Mouse (Mus musculus) lung, embryonic 16.5 days (tissue): ENCODE measurements around the gene Arih1. TPM values are rescaled to one million over a fixed set of nuclear protein-coding genes. Genes with fewer than 3 reads are reported as not detected.
A peak's percentile ranks its signal among the peaks of the same experiment; 100 is the strongest.

ENCODE experiments used
- ATAC-seq: fragments of 200-750 bp; cut with Nextera tagmentation; 2 replicates; pipeline ENCODE4 v1.8.0; 2017; ENCODE audit warnings: low read depth, mild to moderate bottlenecking, moderate library complexity
- H3K27ac ChIP-seq: fragments of 300-500 bp; sonication (generic); 2 replicates; pipeline ENCODE4 v1.5.1; 2014; ENCODE audit warnings: mild to moderate bottlenecking, control low read depth, low read length
- H3K27me3 ChIP-seq: fragments of 300-500 bp; sonication (generic); 2 replicates; pipeline ENCODE4 v1.6.1; 2014; ENCODE audit warnings: low read depth, low read length, mixed read lengths; ENCODE audit not compliant: control insufficient read depth, insufficient read depth
- H3K36me3 ChIP-seq: fragments of 300-500 bp; sonication (generic); 2 replicates; pipeline ENCODE4 v1.6.1; 2014; ENCODE audit warnings: low read length; ENCODE audit not compliant: control insufficient read depth, insufficient read depth
- H3K4me1 ChIP-seq: fragments of 300-500 bp; sonication (generic); replicated peaks from 2 replicates; pipeline ENCODE4 v1.6.1; 2014; ENCODE audit warnings: low read length, mixed read lengths; ENCODE audit not compliant: control insufficient read depth, insufficient read depth
- H3K4me2 ChIP-seq: fragments of 300-500 bp; sonication (generic); 2 replicates; pipeline ENCODE4 v1.6.1; 2014; ENCODE audit warnings: low read depth, low read length, control low read depth
- H3K4me3 ChIP-seq: fragments of 300-500 bp; sonication (generic); 2 replicates; pipeline ENCODE4 v1.5.1; 2014; ENCODE audit warnings: mild to moderate bottlenecking, low read length, control low read depth
- H3K9ac ChIP-seq: fragments of 300-500 bp; sonication (generic); 2 replicates; pipeline ENCODE4 v1.6.1; 2014; ENCODE audit warnings: low read length, control low read depth
- H3K9me3 ChIP-seq: fragments of 300-500 bp; sonication (generic); 2 replicates; pipeline ENCODE4 v1.6.1; 2016; ENCODE audit warnings: low read length; ENCODE audit not compliant: control insufficient read depth
- WGBS: fragments of 180-500 bp; shearing (Covaris S2); extraction: QIAGEN DNeasy Blood & Tissue Kit; methylation state at CpG from one replicate; pipeline ENCODE4 v1.1.7; 2014; 5-methylcytosine and 5-hydroxymethylcytosine counted together
- polyA plus RNA-seq: library from polyadenylated mRNA; unstranded; fragments of >200 nt; fragmentation: Nextera tagmentation; extraction: Ambion mirVana; gene quantifications from 2 replicates; pipeline ENCODE4 v1.2.1, GENCODE M21; 2015

The Arih1 gene
- polyA plus RNA-seq, 1 experiment from 2014 or later, result 12.4 TPM

DNA sequence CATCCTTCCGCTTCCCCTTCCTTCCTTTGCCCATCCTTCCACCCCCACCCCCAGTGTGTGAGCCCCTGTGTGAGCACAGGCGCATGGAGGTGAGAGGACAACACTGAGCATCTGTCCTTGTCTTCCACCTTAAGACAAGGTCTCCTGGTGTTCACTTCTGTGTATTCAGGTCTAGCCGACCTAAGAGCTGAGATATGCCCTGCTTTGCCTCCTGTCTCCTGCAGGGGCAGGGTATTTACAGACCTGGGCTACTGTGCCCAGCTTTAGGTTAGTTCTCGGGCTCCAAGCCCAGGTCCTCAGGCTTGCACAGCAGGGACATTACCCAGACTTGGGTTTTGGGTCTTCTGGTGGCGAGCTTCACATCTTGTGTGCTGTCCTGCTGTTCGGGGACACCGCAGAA lies 30.7 kb upstream of the Arih1 start:
- no peak for ATAC-seq
- Histone ChIP-seq H3K27me3 (no peaks in the 10 kb centered on the region), H3K9ac (no peak overlapping the region), H3K4me2 (no peak overlapping the region), H3K27ac (no peak overlapping the region), H3K9me3 (no peaks in the 10 kb centered on the region), H3K4me1 (no peaks in the 10 kb centered on the region), H3K36me3 (no peaks in the 10 kb centered on the region), H3K4me3 (no peak overlapping the region)
- 51% methylated on average over 7 of the region's 7 CpGs for WGBS

DNA sequence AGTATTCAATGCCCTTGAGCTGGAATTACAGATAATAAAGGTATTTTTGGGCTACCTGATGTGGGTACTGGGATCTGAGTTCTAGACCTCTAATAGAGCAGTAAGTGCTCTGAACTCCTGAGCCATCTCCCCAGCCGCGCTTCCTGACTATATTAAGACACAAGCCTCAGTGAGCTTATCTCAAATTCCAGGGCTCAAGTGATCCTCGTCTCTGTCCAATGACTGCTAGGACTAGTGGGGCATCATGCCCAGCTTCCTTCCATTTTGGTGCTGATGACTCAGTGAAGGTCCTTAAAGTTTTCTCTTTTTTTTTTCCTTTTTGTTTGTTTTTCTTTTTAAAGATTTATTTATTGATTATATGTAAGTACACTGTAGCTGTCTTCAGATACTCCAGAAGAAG lies 28.7 kb upstream of the Arih1 start:
- WGBS, result 27% methylated on average over 3 of the region's 3 CpGs
- ATAC-seq, result no peak
- Histone ChIP-seq H3K9ac (no peak overlapping the region), H3K4me2 (no peak overlapping the region), H3K27ac (no peak overlapping the region), H3K27me3 (no peaks in the 10 kb centered on the region), H3K4me1 (no peaks in the 10 kb centered on the region), H3K9me3 (no peaks in the 10 kb centered on the region), H3K4me3 (no peak overlapping the region), H3K36me3 (no peaks in the 10 kb centered on the region)

DNA sequence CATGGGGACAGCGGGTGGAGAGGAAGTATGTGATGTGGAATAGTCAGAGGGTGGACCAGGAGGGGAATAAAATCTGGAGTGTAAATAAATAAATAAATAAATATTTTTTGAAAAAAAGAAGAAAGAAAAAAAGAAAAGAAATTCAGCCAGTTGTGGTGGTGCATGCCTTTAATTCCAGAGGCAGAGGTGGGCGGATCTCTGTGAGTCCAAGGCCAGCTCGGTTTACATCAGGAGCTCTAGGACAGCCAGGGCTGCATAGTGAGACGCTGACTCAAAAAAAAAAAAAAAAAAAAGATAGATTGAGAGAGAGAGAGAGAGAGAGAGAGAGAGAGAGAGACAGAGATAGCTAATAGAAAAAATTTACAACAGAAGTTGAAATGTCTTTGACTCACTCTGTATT lies 26.0 kb upstream of the Arih1 start:
- H3K36me3 ChIP-seq, result no peaks in the 10 kb centered on the region
- H3K9me3 ChIP-seq, result no peaks in the 10 kb centered on the region
- no peak overlapping the region for H3K4me2 ChIP-seq
- no peak overlapping the region for H3K9ac ChIP-seq
- WGBS, result 29% methylated on average over 4 of the region's 4 CpGs
- no peak for ATAC-seq
- H3K27me3 ChIP-seq, result no peaks in the 10 kb centered on the region
- no peak overlapping the region for H3K27ac ChIP-seq
- H3K4me1 ChIP-seq, result no peaks in the 10 kb centered on the region
- no peak overlapping the region for H3K4me3 ChIP-seq

DNA sequence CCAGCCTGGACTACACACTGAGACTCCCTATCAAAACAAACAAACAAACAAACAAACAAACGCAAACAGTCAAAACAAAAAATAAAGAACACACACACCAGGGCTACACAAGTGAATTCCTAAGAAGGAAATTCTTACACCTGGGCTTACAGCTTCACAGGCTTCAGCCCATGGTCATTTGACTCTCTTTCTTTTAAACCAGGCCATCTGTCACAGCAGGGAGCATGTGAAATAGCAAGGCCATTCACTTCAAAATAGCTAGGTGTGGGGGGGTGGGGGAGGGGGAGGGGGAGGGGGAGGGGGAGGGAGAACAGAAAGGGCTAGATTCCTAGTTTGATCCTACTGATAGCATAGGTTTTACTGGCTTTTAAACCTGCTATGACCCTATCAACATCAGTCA lies 21.7 kb upstream of the Arih1 start:
- Histone ChIP-seq H3K27me3 (no peaks in the 10 kb centered on the region), H3K4me2 (no peak overlapping the region), H3K4me1 (no peaks in the 10 kb centered on the region), H3K9me3 (no peaks in the 10 kb centered on the region), H3K9ac (no peak overlapping the region), H3K4me3 (no peak overlapping the region), H3K36me3 (no peaks in the 10 kb centered on the region), H3K27ac (no peak overlapping the region)
- 41% methylated on average over 1 of the region's 1 CpGs for WGBS
- no peak for ATAC-seq

DNA sequence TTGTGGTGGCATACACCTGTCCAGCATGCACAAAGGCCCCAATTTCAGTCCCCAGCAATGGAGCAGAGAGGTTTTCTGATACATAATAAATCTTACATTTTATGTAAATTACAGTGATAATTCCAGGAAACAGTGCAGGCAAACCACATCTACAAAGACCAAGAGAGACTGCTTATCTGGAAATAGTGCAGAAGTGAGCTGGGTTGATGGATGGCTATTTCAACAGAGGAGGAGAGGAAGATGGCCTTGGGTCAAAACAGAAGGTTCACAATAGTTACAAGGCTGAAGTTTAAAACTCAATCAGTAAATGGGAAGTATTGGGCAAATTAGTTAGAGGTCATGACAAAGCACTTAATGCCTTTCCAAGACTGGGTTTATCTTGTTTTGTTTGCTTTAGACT lies 913 bp upstream of the Arih1 start:
- Histone ChIP-seq H3K4me2 (peak overlapping the region; percentile 63), H3K4me3 (peak overlapping the region; percentile 100), H3K9ac (peak overlapping the region; percentile 99), H3K27me3 (no peaks in the 10 kb centered on the region), H3K4me1 (peaks cover 5% of the 10 kb centered on the region; the same call in 1 of the 2 replicates), H3K9me3 (no peaks in the 10 kb centered on the region), H3K36me3 (no peaks in the 10 kb centered on the region), H3K27ac (peak overlapping the region; percentile 99)
- no peak for ATAC-seq

DNA sequence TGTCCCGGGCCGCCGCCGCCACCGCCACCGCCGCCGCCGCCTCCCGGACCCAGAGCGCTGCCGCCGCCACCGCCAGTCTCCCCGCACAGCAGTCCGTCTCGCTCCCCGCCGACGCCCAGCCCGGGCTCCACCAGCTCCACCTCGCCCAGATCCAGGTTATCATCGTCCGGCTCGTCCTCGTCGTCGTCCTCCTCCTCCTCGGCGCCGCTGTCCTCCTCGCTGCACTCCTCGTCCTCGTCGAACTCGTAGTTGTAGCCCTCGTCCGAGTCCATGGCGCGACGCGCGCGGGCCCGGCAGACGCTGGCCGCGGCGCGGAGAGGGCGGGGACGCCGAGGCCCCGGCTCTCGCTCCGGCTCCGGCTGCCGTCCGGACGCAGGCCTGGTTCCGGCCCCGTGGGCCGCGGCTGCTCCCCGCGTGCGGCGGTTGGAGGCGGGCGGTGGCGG lies 321 bp downstream of the Arih1 start:
- Histone ChIP-seq H3K27ac (peak overlapping the region; percentile 99), H3K4me3 (peak overlapping the region; percentile 100), H3K9ac (peak overlapping the region; percentile 99), H3K27me3 (no peaks in the 10 kb centered on the region), H3K4me2 (peak overlapping the region; percentile 97), H3K9me3 (no peaks in the 10 kb centered on the region), H3K36me3 (no peaks in the 10 kb centered on the region), H3K4me1 (peaks cover 8% of the 10 kb centered on the region; the same call in 1 of the 2 replicates)
- peak; percentile 78 for ATAC-seq
- WGBS, result 0% methylated on average over 30 of the region's 71 CpGs

DNA sequence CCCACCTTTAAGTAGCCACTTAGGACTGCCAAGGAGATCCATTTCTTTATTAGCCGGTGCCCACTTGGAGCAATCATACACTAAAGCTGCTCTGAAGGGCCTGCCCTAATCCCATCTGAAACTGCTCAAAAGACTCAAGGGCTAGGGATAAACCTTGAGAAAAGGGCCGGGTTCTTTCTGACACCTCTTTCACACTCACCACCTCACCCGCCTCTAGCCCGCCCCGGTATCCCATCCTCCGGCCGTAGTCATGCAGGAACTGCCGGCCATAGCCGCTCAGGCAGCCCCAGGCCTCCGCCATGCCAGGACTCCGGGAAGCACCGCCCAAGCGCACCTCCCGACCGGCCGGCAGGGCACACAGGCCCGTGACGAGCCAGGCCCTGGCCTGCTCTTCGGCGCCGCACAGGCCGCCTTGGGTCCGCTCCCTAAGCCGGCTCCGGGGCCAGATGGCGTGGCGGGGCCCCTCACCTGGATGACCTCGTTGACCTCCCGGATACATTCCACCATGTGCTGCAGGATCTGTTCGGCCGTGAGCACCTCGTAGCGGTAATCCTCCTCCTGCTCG lies 825 bp downstream of the Arih1 start:
- peak overlapping the region; percentile 99 for H3K9ac ChIP-seq
- H3K27ac ChIP-seq, result peak overlapping the region; percentile 99
- H3K4me3 ChIP-seq, result peak overlapping the region; percentile 100
- ATAC-seq, result peak; percentile 51
- H3K36me3 ChIP-seq, result no peaks in the 10 kb centered on the region
- no peaks in the 10 kb centered on the region for H3K9me3 ChIP-seq
- no peaks in the 10 kb centered on the region for H3K27me3 ChIP-seq
- H3K4me1 ChIP-seq, result peaks cover 8% of the 10 kb centered on the region; the same call in 1 of the 2 replicates
- WGBS, result under 1% methylated on average over 33 of the region's 34 CpGs
- H3K4me2 ChIP-seq, result peak overlapping the region; percentile 97

DNA sequence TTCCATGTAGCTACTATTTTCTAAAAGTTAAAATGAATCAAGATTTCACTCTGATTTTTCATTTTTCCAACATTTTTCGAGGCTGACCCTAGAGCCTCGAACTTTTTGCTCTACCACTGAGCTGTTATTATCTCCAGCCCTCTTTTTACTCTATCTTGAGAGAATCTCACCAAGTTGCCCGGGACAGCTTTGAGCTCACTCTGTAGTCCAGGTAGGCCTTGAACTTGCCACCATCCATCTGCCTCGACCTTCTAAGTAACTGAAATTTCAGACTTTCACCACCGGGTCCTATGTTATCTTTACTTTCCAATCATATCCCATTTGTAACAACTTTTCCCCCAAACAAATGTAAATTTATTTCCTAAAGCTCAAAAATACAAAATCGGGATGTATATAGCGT lies 1.7 kb downstream of the Arih1 start:
- Histone ChIP-seq H3K9me3 (no peaks in the 10 kb centered on the region), H3K36me3 (no peaks in the 10 kb centered on the region), H3K4me2 (peak overlapping the region; percentile 97), H3K27me3 (no peaks in the 10 kb centered on the region), H3K9ac (peak overlapping the region; percentile 99), H3K4me3 (peak overlapping the region; percentile 100), H3K4me1 (peaks cover 8% of the 10 kb centered on the region; the same call in 1 of the 2 replicates), H3K27ac (no peak overlapping the region)
- 8% methylated on average over 7 of the region's 7 CpGs for WGBS
- ATAC-seq, result no peak

DNA sequence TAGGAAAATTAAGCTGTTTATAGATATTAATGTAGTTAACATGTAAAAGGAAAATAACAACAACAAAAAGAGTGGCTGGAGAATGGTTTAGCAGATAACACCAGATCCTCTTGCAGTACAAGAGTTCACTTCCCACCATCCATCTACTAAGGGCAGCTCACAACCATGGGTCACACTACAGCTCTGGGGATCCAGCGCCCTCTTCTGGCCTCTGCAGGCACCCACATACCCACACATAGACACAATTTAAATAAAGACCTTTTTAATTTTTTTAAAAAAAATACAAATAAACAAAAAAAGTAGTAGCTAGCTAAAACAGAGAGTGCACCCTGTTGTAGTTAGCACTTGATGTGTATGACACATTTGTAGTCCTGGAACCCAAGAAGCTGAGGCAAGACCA lies 4.0 kb downstream of the Arih1 start:
- H3K4me2 ChIP-seq, result no peak overlapping the region
- H3K9me3 ChIP-seq, result no peaks in the 10 kb centered on the region
- no peaks in the 10 kb centered on the region for H3K27me3 ChIP-seq
- no peak overlapping the region for H3K27ac ChIP-seq
- no peak overlapping the region for H3K9ac ChIP-seq
- no peak overlapping the region for H3K4me3 ChIP-seq
- H3K36me3 ChIP-seq, result no peaks in the 10 kb centered on the region
- no peak for ATAC-seq
- peaks cover 10% of the 10 kb centered on the region; the same call in 1 of the 2 replicates for H3K4me1 ChIP-seq
- WGBS, result 28% methylated on average over 1 of the region's 1 CpGs

DNA sequence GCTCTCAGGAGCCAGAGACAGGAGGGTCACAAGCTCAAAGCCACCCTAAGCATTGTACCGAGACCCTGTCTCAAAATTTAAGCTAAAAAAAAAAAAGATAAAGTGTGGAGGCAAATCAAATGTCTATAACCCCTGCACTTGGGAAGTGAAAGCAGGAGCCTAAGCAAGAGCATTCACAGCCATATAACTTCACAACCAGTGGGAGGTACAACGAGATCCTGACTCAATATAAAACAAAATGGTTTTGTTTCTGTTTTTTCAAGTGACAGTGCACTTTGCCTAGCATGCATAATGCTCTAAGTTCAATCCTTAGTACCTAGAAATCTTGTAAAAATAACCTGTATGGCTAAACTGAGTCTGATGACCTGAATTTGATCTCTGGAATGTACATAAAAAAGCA lies 9.8 kb downstream of the Arih1 start:
- no peak overlapping the region for H3K27ac ChIP-seq
- H3K27me3 ChIP-seq, result no peaks in the 10 kb centered on the region
- no peak for ATAC-seq
- H3K9me3 ChIP-seq, result no peaks in the 10 kb centered on the region
- 88% methylated on average over 2 of the region's 2 CpGs for WGBS
- no peaks in the 10 kb centered on the region for H3K36me3 ChIP-seq
- H3K4me3 ChIP-seq, result no peak overlapping the region
- H3K4me1 ChIP-seq, result peaks cover 7% of the 10 kb centered on the region; the same call in 1 of the 2 replicates
- H3K4me2 ChIP-seq, result no peak overlapping the region
- H3K9ac ChIP-seq, result no peak overlapping the region
